Mouse (Mus musculus) granulocyte monocyte progenitor cell, adult 5-6 weeks (primary cell): ENCODE data around the gene Riok2. TPM values are rescaled to one million over a fixed set of nuclear protein-coding genes. Genes with fewer than 3 reads are reported as not detected.
A peak's percentile ranks its signal among the peaks of the same experiment; 100 is the strongest.
"Not testable (repeated sequence)": the region's sequence is repeated elsewhere in the genome, so short reads cannot be mapped to it uniquely, and the experiment has no call there.

Experiments used
- ATAC-seq: replicated peaks from 2 replicates; pipeline ENCODE4 v1.8.0; 2016; ENCODE audit warnings: mild to moderate bottlenecking, moderate TSS enrichment, inconsistent platforms; ENCODE audit not compliant: poor library complexity, severe bottlenecking
- total RNA-seq, 2 experiments: library from RNA; stranded (forward) in 1 of 2; stranded (reverse) in 1 of 2; fragments of 200-712, 200-1000 nt in 1 of 2; fragments of >200 nt in 1 of 2; fragmentation: Nextera tagmentation in 1 of 2; gene quantifications; 2 replicates each; pipeline ENCODE4 v1.2.3; 2014 to 2017

Riok2 gene
- 39.3 and 39.8 TPM in 2 replicates for total RNA-seq (2014; fragmentation: Nextera tagmentation)
- total RNA-seq (2017): 35.0 and 54.0 TPM in 2 replicates

- peak; percentile 91 for ATAC-seq
These were observed at the start of gene Riok2 for GRCm38 (mm10) chr17:17373918-17374910. Gene Riok2, plus strand, starts transcription at chr17:17374309.

GRCm38 (mm10) chr17:17326022-17326421 lies 48.1 kb upstream of the Riok2 start:
- not testable (repeated sequence) for ATAC-seq

GRCm38 (mm10) chr17:17326636-17327035 lies 47.5 kb upstream of the Riok2 start:
- no peak for ATAC-seq

DNA sequence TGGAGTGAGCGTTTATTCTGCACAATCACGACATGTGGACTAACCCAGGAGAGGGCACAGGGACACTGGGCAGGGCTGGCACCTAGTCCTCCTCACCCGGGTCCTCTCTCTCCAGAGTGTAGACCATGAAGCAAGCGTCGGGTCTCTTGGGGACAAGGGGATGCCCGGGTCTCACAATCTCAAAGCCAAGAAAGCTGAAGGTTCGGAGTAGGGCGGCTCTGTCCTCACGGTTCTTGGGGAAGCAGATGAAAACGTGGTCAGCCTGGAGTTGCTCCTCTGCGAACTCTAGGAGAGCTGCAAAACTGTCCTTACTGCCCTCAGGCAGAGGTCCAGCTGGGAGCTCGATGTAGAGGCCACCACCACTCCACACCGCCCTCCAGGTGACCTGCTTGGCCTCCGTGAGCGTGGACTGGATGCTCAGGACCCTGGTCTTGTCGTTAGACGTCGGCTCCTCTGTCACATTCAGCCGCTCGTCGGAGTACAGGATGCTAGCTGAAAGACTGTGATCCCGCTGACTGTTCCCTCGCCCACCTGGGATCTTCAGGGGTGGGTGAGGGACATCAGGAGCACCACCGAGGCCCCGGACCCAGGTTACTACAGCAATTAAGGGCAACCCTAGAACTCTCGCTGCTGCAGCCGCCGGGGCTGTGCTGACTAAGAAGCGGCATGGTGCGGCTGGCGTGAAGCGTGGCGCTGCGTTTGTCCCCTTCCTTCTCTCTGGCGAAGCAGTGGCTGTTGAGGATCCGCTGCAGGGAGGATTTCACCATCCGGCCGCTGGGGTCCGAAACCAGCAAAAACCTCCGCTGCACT lies 28.5 kb upstream of the Riok2 start:
- ATAC-seq: peak; percentile 99

DNA sequence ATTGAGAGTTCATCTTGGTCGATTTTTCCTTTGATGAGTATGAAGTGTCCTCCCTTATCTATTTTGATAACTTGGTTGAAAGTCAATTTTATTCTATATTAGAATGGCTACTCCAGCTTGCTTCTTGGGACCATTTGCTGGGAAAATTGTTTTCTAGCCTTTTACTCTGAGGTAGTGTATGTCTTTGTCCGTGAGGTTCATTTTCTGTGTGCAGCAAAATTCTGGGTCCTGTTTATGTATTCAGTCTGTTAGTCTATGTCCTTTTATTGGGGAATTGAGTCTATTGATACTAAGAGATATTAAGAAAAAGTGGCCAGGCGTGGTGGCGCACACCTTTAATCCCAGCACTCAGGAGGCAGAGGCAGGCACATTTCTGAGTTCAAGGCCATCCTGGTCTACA lies 27.8 kb upstream of the Riok2 start:
- not testable (repeated sequence) for ATAC-seq

DNA sequence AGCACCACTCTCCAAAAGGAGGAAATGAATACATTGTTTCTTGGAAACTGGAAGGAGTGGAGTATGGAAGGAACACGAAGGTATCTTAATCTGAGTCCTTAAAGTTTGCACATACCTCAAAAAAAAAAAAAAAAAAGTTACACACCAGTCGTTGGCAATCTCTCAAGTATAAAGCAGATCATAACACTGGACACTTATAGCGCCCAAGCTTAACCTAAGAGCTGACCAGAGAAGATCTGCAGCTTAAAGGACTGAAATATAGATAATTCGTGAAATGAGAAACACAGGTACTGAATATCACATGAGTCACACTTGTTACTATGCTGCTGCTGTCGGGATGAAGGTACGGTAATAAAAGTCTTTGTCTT lies 575 bp upstream of the Riok2 start:
- ATAC-seq: no peak

DNA sequence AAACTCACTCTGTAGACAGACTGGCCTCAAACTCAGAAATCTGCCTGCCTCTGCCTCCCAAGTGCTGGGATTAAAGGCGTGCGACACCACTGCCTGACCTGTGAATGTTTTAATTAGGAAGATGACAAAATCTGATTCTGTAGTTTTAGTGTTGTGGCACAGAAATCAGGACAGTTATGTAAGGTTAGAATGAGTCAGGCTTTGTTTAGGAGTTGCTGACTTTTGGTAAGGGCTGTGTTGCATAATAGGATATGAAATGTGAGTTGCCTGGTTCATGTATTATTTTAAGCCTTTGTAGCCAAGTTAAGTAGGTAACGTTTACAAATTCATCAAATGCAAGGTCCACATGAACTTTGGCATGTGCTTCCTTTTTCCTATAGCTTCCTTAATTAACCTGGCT lies 1.5 kb downstream of the Riok2 start:
- peak; percentile 50 for ATAC-seq

DNA sequence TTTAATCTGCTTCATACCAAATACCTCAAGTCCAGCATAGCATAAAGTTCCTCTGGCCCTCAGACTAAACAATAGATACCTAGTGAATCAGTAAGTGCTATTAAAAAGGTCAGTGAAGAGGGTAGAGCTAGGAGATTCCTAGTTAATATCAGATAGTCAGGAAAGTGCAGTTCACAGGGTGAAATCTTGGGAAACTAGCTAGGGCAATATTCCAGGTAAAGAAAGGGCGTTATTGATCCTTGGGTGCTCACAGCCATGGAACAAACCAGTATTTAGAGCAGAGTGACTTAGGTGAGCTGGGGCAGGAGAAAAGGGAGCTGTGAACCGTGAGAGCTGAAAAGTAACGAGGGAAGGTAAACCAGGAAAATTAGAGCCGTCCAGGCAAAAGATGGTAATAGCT lies 9.6 kb downstream of the Riok2 start:
- no peak for ATAC-seq

- no peak for ATAC-seq
These were observed 10.4 kb downstream of the Riok2 start for GRCm38 (mm10) chr17:17384502-17384901.

GRCm38 (mm10) chr17:17386117-17386516 lies 12.0 kb downstream of the Riok2 start:
- ATAC-seq: no peak; the same call in 1 of the 2 replicates

- ATAC-seq: peak; percentile 64
These were observed 17.7 kb downstream of the Riok2 start for GRCm38 (mm10) chr17:17391823-17392222.

- peak; percentile 43 for ATAC-seq
These were observed 18.8 kb downstream of the Riok2 start for GRCm38 (mm10) chr17:17392863-17393262.

GRCm38 (mm10) chr17:17393300-17393699 lies 19.2 kb downstream of the Riok2 start:
- no peak for ATAC-seq

GRCm38 (mm10) chr17:17394336-17394735 lies 20.2 kb downstream of the Riok2 start:
- ATAC-seq: peak; percentile 74

DNA sequence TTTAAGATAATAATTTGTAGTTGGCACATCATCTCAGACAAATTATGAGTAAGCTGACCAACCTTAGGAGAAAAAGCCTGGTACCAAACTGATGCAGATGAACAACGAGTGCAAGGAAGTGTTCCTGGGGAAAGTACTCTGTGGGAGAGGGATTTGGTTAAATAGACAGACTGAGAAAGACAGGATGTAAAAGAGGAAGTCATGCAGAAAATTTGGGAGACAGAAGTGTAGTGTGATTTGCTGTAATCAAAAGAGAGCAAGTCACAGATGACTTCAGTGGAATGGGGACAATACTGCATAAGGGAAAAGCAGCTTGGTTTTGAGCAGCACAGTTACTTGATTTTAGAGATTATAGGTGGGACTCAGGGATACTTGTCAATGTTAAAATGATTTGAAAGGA lies 22.8 kb downstream of the Riok2 start:
- ATAC-seq: no peak

- peak; percentile 58 for ATAC-seq
These were observed 24.6 kb downstream of the Riok2 start for GRCm38 (mm10) chr17:17398664-17399063.

DNA sequence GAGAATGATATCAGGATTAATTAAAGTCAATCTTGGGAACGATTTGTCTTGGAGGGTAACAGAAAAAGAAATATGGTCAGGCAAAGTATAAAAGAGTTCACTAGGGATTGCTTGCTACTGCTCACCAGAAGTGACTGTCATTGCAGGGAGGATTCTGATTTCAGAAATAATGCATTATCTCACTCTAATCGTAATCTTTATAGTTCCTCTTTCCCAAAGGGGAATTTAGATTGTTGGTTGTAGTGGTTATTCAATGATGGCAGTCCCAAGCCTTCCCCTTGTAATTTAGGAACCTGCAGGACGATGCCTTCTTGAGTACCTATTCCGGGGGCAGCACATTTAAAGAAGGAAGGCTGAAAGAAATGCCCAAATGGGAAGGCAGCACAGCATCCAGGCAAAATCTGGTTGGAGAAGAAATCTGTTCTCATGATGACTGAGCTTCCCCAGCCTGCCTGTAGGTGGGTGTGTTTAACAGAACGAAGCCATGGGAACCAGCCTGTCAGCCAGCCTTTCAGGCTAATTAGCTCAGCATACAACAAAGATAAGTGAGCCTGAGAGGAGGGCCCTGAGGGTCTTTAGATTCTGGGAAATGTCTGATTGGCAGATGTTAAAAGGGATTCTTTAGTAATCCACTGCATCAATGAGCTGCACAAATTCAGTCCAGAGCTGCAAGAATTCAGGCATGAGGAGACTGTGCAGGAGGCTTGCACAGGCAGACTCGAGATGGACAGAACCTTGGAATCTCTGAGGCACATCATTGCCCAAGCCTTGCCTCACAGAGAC lies 28.3 kb downstream of the Riok2 start, which contains the start of gene Lix1:
TSS of gene Lix1 (plus strand) at position 451 of the 783 bp plus-strand sequence.
- peak; percentile 47 for ATAC-seq

GRCm38 (mm10) chr17:17403038-17403437 lies 28.9 kb downstream of the Riok2 start:
- ATAC-seq: no peak

DNA sequence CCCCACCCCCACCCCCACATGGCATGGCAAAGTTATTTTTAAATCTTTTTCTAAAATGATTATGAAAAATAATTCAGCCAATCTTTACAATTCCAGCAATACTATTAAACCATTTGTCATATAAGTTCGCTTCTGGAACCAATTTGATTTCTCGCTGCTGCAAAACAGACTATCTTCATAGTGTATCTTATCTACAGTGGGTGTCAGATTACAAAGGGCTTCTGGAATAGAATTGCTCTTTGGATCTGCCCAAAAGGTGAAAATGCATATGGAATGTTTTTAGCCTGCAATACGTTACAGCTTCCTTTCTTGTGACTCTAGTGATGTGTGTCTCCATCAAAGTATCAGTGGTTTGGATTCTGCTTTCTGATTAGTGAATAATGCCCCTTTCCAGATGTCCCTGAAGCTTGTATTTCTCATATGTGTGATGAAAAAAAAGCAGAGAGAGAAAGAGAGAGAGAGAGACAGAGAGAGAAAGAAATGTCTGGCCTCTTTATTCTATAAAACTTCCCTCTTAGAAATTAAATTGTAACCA lies 29.5 kb downstream of the Riok2 start:
- ATAC-seq: no peak
